Mouse (Mus musculus): Measurements from ENCODE around the gene Zbtb7a.
A peak's percentile ranks its signal among the peaks of the same experiment; 100 is the strongest.

DNA sequence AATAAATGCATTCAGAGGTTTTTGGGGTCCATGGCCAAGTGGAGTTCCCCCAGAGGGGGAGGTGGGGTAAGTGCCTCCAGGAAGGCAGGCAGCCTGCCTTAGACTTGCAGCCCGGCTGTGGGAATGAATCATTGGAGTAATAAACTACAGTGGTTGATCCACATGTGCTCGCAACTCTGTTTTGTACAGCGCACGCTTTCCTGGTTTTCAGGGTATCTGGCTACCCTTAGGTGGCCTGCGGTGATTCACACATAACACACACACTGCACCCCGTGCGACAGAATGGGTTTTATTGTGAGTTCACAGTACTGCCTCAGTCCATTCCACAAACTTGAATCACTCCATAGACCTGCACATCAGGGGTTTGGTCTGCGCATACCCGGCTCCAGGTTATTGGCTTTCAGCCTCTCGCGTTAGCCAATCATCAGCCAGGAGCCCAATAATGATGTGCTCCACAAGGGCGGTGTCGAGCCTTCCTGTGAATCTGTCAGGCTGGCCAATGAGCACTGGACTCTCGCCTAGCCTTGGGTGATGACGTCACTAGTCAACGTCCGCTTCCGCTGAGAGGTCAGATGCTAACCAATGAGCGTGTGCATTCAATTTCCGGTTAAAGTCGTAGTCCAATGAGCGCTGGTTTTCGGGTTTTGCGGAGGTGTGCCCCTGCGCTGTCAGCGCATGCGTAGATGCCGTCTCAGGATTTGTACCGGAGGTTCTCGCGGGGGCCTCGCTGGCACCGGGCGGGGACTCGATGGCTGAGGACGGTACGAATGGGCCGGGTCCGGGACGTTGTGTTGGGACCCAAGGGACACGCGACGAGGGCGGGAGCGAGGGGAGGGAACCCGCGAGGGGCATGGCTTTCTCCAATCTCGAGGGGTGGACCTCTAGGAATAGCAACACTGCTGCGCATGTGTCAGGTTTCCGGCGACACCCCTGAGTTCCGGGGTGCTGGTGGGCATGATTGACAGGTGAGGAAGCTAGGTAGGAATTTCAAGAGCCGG lies 47.6 kb downstream of the Zbtb7a start, which contains the start of gene Dapk3:
- no peak for TF ChIP-seq CTCF (IDR thresholded peaks at IDR 0.05; ENCODE audit: insufficient read depth, low read length)
- TF ChIP-seq POLR2A (IDR thresholded peaks at IDR 0.05; ENCODE audit: borderline replicate concordance, extremely low read depth, low read depth, low read length) = peak; percentile 70; the same call in 1 of the 2 replicates
